Mouse (Mus musculus) brain, adult 2 months (tissue): ENCODE data around the gene Ap5z1.

Experiments
- DNase-seq: peaks from one replicate; pipeline ENCODE4 v3.0.0; 2011; ENCODE audit warnings: low read depth, low spot score

Gene Ap5z1

DNA sequence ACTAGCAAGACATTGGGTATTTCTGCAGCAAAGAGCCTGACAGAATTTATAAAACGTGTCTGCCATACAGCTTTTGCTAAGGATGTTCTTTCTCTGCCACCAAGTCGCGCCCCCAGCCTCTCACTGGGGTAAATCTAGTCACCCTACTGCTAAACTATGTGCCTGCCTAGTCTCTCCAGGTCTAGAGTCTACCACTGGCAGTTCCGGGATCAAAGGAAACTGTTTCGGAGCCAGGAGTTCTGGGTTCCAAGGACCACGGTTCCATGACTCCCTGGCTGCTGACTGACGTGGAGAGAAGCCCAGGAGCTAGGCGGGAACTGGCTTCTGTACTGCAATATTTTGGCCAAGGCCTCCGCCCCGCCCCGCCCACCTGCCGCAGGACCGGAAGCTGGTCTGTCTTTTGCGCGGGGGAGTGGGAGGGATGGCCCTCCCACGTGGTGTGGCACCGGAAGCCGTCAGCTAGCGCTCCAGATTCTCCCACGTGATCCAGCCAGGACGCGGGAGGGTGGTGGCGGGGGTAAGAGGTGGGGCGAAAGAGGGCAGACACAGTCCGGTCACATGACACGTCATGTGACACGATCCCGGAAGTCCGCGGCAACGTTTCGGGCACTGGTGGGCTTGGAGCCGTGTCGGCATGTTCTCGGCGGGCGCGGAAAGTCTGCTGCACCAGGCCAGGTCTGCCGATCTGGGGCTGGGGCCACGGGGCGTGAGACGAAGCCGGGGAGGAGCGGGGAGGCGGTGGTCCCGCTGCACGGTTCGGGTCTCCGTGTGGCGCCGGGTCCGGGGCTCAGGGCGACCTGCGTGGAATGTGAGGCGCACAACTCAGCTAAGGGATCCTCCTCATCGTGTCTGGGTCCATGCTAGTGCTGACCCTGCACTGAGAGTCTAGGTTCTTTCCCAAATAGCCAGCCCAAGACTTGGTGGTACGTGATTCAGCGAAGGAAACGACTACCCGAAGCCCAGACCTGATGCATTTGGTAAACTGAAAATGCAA, at the start of gene Ap5z1:
Gene Ap5z1, plus strand, starts transcription at position 484 of the 994 bp plus-strand sequence.
- DNase-seq, result peak; percentile 99

DNA sequence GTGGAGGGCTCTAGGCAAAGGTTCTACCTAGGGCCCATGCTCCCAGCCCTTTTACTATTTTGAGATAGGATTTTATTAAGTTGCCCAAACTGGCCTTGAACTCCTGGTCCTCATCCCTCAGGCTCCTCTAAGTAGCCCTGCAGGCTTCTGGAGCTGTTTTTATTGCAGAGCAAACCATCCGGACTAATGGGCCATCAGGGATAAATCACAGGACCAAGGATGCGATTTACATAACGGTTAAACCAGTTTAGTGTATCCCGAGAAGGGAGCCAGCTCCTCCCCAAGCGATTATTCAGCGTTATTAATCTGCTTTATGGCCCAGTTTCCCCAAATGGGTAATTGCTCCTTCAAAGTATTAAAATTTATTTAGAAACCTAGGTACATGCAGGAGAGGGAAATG, 48.3 kb upstream of the Ap5z1 start:
- DNase-seq, result no peak

DNA sequence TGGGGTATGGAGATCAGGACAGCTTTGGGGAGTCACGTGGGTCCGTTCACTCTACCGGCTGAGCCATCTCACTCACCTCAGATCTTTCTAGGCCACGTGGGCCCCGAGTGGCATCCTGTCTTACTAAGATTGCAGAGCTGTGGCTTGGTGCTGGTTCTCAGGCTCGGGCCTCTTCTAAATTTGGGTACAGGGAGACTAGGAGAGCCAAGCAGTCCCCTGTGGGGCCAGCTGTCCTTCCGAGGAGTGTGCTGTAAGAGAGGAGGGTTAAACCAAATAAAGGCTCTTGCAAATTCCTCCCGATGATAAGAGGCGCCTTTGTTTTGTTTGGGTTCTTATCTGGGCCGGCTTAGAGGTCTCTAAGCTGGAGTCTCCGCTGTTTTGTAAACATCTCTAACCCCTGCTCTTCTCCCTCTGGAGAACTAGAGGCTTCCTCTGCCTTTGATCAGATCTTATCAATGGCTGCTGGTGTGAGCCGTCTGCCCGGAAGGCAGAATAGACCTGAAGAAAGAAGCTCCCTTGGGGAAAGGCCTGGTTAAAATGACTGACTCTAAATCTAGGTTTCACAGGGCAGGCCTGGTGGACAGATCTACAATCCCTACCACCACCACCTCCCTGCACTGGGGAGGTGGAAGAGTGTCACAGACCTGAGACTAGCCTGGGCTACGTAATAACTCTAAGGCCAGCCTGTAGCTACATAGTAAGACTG, 47.5 kb upstream of the Ap5z1 start:
- DNase-seq, result peak; percentile 68

DNA sequence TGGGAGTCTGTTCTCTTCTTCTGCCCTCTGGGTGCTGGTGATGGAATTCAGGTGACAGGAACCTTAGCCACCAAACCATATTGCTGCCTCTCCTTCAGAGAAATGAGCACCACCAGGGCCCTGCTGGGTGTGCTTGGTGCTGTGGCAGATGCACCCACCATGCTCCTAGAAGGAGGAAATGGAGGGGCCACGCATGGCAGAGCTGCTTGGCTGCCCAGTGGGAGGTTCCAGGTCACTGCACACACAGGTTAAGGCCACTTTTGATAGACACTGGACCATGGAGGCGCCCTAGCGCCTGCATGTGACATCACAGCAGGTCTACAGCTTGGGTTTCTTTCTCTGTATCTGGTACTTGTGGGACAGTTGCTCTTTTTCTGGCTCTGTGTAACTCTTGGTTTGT, 46.6 kb upstream of the Ap5z1 start:
- no peak for DNase-seq

DNA sequence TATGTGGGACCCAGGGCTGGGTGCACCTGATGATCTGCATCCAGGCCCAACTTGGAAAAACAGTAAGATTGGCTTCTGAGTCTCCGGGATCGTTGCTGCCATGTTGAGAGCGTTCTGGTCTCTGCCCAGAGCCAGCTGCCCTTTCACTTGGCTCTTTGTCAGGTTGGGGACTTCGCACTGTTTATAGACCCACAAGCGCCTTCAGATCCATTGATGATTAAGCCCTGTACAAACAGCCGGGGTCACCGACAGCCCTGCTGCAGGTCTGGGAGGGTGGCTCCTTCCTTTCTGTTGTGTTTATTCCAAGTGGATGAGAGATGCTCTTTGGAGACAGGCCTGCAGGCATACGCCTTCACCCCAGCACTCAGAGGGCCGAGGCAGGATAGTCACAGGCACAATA, 45.9 kb upstream of the Ap5z1 start:
- DNase-seq, result no peak

DNA sequence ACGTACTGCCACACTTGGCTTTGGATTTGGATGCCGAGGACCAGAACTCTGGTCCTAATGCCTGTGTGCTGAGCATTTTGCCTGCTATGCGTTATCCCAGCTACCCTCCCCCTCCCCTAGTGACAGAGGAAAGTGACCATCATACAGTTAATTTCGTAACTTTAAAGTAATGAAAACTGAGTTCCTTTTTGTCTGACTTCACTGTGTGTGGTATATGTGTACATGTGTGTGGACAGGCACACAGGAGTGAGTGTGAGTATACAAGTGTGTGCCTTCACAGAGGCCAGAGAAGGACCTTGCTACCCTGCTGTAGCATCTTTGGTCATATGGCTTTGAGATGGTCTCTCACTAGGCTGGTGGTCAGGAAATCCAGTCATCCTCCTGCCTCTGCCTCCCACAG, 45.3 kb upstream of the Ap5z1 start:
- no peak for DNase-seq

DNA sequence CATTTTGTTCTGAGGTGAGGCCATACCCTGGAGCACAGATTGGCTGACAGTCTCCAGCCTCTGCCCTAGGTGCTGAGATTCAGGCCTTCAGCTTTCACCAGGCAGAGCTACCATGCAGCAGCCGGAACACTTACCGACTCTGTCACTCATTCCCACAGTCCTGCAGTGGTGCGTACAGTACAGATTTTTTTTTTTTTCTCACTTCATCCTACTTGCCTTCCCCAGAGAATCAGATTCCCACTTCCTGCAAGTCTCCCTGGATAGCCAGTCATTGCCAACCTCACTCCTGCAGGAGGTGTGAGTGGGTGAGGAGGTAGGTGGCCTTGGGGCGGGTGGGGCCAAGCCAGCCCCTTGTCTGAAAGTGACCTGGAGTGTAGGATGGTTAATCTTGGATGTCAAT, 43.4 kb upstream of the Ap5z1 start:
- peak; percentile 59 for DNase-seq

DNA sequence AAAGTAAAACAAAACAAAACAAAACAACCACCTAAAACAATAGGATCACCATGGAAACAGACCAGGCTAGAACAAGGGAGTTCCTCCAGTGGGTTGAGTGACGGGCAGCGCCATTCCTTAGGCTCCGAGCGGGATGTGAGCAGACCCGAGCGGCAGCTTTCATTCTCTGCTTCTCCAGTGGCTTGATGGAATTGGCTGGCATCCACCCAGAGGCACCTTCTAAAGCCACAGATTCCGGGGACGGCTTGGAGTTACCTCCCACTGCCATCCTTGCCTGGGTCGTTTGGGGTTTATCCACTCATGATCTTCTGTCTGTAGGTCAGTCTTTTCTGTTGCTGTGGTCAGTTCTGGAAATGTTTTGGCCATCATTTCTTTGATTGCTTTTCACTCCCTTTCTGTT, 42.8 kb upstream of the Ap5z1 start:
- no peak for DNase-seq

DNA sequence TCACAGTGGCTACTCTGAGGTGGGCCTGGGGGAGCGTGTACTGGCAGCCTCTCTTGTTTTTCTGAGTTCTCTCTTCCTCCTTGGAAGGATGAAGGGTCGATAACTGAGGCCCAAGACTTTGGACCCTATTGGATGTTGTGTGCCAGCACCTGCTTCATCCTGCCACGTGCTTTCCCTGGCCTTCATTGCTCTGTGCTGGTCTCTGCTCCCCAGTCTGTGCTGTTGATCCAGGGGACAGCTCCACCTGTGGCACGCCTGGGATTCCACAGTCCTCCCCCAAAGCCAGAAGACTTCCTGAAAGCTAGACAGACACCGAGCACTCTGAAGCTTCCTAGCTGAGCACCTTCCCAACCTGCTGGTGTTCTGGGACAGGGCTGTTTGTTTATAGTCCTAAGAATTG, 41.9 kb upstream of the Ap5z1 start:
- no peak for DNase-seq

DNA sequence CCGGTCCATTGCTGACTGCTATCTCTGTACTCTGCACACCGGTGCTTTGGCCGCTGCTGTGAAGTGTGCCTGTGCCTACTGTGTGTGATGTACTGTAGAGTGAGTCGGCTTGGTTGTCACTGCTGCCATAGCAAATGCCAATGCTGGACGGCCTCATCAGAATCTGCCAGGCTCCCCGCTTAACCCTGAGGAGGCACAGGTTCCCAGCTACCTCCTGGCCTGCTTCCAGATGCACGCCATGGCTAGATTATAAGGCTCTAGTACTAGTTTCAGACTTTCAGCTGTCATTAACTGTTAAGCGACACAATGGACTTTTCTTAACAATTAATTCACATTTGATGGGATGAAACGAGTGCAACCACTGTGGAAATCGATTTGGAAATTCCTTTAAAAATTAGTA, 40.6 kb upstream of the Ap5z1 start:
- DNase-seq, result no peak

DNA sequence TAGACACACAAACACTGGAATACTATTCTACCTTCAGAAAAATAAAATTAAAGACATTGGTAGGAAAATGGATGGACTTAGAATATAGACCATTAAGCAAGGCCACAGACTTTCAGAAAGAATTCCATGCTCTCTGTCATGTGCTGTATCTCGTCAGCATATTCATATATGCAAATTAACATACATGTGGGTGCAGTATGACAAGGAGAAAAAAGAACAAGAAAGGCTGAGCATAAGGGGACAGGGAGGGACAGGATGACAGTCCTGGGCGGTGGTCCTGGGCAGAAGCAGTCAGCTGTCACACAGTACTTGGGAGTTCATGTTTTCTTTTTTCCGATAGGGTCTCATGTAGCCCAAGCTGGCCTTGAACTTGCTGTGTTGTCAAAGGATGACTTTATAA, 40.0 kb upstream of the Ap5z1 start:
- DNase-seq, result no peak

DNA sequence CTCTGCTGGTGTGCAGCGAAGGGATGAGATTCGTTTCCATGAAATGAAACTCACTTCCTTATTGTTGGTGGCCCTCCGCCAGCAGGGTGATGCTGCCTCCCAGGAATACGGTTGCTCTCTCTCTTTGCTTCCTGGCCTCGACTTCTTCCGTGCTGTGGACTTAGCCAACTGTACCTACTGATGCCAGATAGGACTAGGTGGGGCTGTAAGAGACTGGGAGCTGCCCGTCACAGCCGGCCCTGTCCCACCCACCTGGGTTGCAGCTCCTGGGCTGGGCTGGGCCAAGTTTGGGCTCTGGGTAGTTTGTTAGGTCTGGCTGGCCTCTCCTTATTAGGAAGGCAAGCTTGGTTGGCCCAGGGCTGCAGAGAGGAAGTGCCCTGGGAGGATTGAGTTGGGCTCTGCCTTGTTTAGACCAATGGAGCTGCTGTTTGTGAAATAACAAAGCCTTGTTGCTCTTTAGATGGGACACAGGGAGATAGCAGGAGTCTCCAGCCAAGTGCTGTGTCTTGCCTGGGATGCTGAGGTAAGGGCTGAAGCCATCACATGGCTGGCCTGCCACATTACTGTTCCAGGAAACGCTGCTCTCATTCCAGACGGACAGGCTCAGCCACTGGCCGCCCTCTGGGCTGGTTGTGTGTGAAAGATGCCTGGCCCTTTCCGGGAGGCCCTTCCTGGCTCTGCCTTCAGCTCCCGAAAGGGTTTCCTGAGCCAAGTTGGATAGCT, 39.0 kb upstream of the Ap5z1 start:
- peak; percentile 76 for DNase-seq

DNA sequence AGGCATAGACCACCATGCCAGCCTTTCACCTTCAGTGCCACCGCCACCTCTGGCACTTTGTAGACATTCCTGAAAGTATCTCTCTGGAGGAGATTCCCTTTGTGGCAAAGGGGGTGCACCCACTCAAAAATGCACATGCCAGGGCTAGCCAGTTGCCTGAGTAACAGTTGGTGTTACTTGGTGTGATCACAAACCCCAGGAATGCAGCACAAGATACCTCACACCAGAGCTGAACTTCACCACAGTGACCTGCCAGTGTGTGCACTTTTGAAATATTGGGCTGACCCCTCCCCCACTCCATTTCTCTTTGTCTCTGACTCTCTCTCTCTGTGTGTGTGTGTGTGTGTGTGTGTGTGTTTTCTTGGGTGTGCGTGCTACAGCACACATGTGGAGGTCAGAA, 37.3 kb upstream of the Ap5z1 start:
- no peak for DNase-seq

DNA sequence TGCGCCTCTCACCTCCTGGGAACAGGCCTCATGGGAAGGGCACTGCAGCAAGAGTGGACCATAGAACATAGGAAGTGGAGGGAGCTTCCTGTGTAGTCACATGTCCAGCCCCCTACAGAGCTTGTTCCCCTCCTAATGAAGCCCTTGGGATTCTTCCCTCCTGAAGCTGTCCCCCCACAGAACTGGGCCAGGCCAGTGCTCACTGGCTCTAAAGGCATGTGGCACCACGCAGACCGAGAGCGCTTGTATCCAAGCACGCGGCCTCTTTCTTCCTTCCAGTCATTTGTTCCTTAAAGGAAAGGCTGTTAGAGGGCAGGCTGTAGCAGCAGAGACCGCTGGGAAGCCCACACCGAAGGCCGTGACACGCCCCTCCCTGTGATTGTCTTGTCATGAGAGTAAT, 35.9 kb upstream of the Ap5z1 start:
- DNase-seq, result no peak

DNA sequence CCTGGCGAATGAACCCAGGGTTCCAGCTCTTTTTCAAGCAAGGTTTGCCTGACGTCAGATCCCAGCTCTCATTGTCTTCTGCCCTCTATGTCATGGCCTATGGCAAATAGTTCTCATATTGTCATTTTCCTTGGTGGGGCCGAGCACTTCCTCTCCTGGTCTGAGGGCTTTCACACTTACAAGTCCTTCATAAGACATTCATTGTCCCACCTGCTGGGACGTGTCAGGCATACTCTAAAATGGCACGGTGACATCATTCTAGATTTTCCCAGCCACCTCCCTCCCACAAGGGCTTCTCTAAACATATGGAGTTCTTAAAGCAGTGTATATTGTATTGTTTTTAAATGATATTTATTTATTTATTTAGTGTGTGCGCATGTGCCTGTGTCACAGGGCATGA, 35.1 kb upstream of the Ap5z1 start:
- DNase-seq, result no peak

DNA sequence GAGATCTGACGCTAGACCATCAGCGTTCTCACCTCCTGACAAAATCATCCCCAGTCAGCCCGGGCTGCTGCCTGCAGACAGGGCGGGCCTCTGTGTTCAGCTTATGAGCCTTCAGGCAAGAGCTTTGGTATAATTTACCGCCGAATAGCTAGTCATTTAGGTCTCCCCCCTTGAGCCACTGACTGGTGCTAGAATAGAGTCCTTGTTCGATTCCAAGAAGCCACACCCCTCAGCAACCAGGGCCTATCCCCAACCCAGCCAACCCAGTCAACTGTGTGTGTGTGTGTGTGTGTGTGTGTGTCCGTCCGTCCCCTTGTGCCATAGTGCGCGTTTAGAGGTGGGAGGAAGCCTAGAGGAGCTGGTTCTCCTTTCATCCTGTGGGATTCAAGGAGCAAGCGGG, 32.7 kb upstream of the Ap5z1 start:
- peak; percentile 47 for DNase-seq

DNA sequence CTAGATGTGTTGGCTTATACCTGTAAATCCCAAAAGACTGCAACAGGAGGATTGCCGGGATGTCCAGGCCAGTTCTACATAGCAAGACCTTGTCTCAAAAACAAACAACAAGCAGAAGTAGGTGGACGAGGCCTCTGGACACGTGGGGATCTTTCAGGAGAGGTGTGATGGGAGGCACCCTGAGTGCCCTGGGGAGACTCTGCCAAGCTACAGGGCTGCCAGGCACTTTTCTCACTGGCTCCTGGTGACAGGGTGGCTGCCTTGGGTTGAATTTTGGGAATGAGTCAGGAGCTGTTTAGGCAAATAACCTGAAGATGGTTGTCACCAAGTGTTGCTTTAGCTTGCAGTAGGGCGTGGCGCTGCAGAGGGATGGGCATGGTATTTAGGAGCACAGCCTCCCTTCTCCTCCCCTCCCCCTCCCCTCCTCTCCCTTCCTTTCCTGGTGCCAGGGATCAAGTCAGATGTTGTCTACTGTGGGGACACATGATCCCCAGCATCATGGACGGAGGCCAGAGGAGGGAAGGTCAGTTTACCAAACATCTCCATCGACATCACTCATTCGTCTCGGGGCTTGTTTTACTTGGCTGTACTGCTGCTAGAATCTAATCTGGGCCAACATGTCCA, 31.8 kb upstream of the Ap5z1 start:
- peak; percentile 33 for DNase-seq

DNA sequence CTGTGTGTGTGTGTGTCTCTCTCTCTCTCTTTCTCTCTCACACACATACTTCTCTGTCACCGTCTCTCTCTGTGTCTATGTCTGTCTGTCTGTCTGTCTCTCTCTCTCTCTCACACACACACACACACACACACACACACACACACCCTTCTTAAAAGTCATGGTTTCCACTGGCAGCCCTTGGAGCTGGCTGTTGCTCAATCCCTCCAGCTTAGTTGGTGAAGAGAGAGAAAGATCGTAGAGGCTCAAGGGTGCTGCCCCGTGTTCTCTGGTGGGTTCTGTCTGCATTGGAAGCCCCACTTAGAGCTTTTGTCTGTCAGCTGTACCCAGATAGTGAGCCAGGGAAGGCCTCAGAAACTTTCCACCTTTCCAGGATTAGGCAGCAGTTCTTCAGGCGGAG, 31.0 kb upstream of the Ap5z1 start:
- no peak for DNase-seq

DNA sequence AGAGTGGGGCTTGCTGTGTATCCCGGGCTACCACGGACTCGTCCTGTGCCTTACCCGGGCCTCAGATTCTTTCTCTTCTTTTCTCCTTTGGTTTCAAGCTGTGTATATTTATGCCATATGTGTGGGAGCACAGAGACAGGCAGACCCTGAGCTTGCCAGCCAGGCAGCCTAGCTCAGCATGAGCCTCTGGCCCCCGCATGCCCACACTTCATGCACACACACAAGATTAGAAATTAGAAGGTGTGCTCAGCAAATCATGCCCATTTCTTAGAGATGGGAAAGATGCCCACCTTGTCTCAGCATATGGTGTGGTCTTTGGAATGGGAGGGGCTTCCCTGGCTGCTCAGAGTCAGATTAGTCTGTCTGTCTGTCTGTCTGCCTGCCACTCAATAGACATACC, 29.7 kb upstream of the Ap5z1 start:
- peak; percentile 89 for DNase-seq

DNA sequence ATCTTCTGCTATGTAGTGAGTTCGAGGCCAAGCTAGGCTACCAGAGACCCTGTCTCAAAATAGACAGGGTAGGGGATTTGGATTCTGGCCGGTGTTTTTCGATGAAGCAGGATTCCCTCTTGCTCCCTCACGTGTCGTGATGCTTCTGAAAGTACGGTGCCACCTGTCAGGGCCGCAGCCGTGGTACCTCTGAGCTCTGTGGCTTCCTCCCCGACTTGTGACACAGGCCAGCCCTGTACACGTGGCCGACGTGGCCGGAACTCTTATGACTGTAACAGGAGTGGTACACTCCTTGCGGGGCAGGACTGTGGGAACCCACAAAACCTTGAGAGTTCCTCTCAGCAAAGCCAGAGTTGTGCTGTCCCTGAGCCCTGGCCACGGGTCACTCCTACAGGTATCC, 28.0 kb upstream of the Ap5z1 start:
- DNase-seq, result no peak

DNA sequence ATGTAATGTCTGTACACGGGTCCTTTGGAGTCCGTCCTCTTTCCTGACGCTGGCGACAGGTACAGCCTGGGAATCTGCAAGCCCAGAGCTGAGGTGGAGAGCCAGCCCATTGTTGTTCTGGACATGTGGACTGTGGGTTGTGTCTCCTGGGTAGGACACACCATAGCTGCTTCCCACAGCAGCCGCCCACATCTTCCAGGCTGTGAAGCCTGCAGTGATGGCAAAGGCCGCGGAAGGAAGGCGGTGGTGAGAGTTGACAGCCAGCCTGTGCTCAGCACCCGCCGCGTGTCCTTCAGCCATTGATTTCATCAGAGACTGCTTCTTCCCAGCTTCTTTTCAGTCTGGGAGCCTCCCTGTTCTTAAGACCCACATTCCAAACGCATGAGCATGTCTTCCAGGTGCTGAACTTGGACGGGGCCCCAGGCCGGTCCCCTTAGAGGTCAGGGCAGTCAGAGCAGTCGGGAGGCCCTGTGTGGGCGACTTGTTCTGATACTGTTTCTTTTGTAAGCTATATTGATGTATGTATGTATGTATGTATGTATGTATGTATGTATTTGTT, 25.3 kb upstream of the Ap5z1 start:
- DNase-seq, result peak; percentile 69
